Mouse (Mus musculus) cerebellum, adult 11-12 months (tissue): ENCODE results near the gene Tpra1.

Source experiments
- DNase-seq: peaks from one replicate; pipeline ENCODE4 v3.0.0; 2022

The Tpra1 gene

GRCm38 (mm10) chr6:88929451-88929850, 27.4 kb downstream of the Tpra1 start:
- DNase-seq = no peak

- DNase-seq = no peak
Observed at GRCm38 (mm10) chr6:88930049-88930448, 28.0 kb downstream of the Tpra1 start.

GRCm38 (mm10) chr6:88931449-88931848, 29.4 kb downstream of the Tpra1 start:
- no peak for DNase-seq

GRCm38 (mm10) chr6:88934132-88934531, 32.1 kb downstream of the Tpra1 start:
- DNase-seq = no peak

GRCm38 (mm10) chr6:88934816-88935215, 32.8 kb downstream of the Tpra1 start:
- no peak for DNase-seq

GRCm38 (mm10) chr6:88935735-88936276, 33.8 kb downstream of the Tpra1 start:
- DNase-seq = no peak

GRCm38 (mm10) chr6:88936342-88937213, 34.5 kb downstream of the Tpra1 start:
- no peak for DNase-seq

GRCm38 (mm10) chr6:88937214-88937549, 35.1 kb downstream of the Tpra1 start:
- DNase-seq = no peak

GRCm38 (mm10) chr6:88937971-88938663, 36.1 kb downstream of the Tpra1 start:
- DNase-seq = no peak

GRCm38 (mm10) chr6:88938664-88939055, 36.6 kb downstream of the Tpra1 start:
- no peak for DNase-seq

- DNase-seq = no peak
Observed at GRCm38 (mm10) chr6:88939281-88940089, 37.4 kb downstream of the Tpra1 start.

GRCm38 (mm10) chr6:88940090-88940916, 38.3 kb downstream of the Tpra1 start:
- DNase-seq = no peak

- no peak for DNase-seq
Observed at GRCm38 (mm10) chr6:88941628-88942027, 39.6 kb downstream of the Tpra1 start.

- DNase-seq = no peak
Observed at GRCm38 (mm10) chr6:88942595-88942994, 40.5 kb downstream of the Tpra1 start.

- DNase-seq = no peak
Observed at GRCm38 (mm10) chr6:88943666-88944065, 41.6 kb downstream of the Tpra1 start.

GRCm38 (mm10) chr6:88946442-88946841, 44.4 kb downstream of the Tpra1 start:
- DNase-seq = no peak

- DNase-seq = no peak
Observed at GRCm38 (mm10) chr6:88947771-88948170, 45.7 kb downstream of the Tpra1 start.

- no peak for DNase-seq
Observed at GRCm38 (mm10) chr6:88956725-88957124, 54.7 kb downstream of the Tpra1 start.

GRCm38 (mm10) chr6:88957313-88957712, 55.3 kb downstream of the Tpra1 start:
- DNase-seq = no peak

GRCm38 (mm10) chr6:88957801-88958211, 55.8 kb downstream of the Tpra1 start:
- no peak for DNase-seq

- DNase-seq = no peak
Observed at GRCm38 (mm10) chr6:88958305-88958704, 56.3 kb downstream of the Tpra1 start.

- DNase-seq = peak; percentile 66
Observed at GRCm38 (mm10) chr6:88959834-88960233, 57.8 kb downstream of the Tpra1 start.
